Mouse (Mus musculus) neural tube, embryonic 14.5 days (tissue): ENCODE data around the gene Nudt3. TPM values are rescaled to one million over a fixed set of nuclear protein-coding genes. Genes with fewer than 3 reads are reported as not detected.

Experiments
- ATAC-seq: fragments of 200-750 bp; cut with Nextera tagmentation; 2 replicates; pipeline ENCODE4 v1.8.0; 2017; ENCODE audit warnings: low read depth, mild to moderate bottlenecking, moderate TSS enrichment, moderate library complexity
- H3K27ac ChIP-seq: fragments of 300-500 bp; sonication (generic); 2 replicates; pipeline ENCODE4 v1.5.1; 2014; ENCODE audit warnings: low read depth, mild to moderate bottlenecking, control low read depth, low read length, moderate library complexity, mixed read lengths
- H3K27me3 ChIP-seq: fragments of 300-500 bp; sonication (generic); 2 replicates; pipeline ENCODE4 v1.6.1; 2014; ENCODE audit warnings: low read length; ENCODE audit not compliant: control insufficient read depth, insufficient read depth
- H3K36me3 ChIP-seq: fragments of 300-500 bp; sonication (generic); 2 replicates; pipeline ENCODE4 v1.6.1; 2014; ENCODE audit warnings: low read length, mixed read lengths; ENCODE audit not compliant: control insufficient read depth, insufficient read depth
- H3K4me1 ChIP-seq: fragments of 300-500 bp; sonication (generic); 2 replicates; pipeline ENCODE4 v1.6.1; 2014; ENCODE audit warnings: low read length; ENCODE audit not compliant: control insufficient read depth, insufficient read depth
- H3K4me2 ChIP-seq: fragments of 300-500 bp; sonication (generic); 2 replicates; pipeline ENCODE4 v1.6.1; 2014; ENCODE audit warnings: mild to moderate bottlenecking, low read depth, low read length, control low read depth
- H3K4me3 ChIP-seq: fragments of 300-500 bp; sonication (generic); 2 replicates; pipeline ENCODE4 v1.5.1; 2014; ENCODE audit warnings: low read depth, low read length, control low read depth, mixed read lengths
- H3K9ac ChIP-seq: fragments of 300-500 bp; sonication (generic); replicated peaks from 2 replicates; pipeline ENCODE4 v1.6.1; 2014; ENCODE audit warnings: low read depth, mild to moderate bottlenecking, control low read depth, low read length, mixed read lengths
- H3K9me3 ChIP-seq: fragments of 300-500 bp; sonication (generic); 2 replicates; pipeline ENCODE4 v1.6.1; 2016; ENCODE audit warnings: low read length; ENCODE audit not compliant: control insufficient read depth
- WGBS: fragments of 180-500 bp; shearing (Covaris S2); extraction: QIAGEN DNeasy Blood & Tissue Kit; methylation state at CpG from one replicate; pipeline ENCODE4 v1.1.7; 2014; 5-methylcytosine and 5-hydroxymethylcytosine counted together
- polyA plus RNA-seq: library from polyadenylated mRNA; unstranded; fragments of >200 nt; fragmentation: Nextera tagmentation; extraction: Ambion mirVana; gene quantifications from 2 replicates; pipeline ENCODE4 v1.2.1, GENCODE M21; 2014

Nudt3 gene
- polyA plus RNA-seq, 1 experiment from 2014 or later = 125 TPM

DNA sequence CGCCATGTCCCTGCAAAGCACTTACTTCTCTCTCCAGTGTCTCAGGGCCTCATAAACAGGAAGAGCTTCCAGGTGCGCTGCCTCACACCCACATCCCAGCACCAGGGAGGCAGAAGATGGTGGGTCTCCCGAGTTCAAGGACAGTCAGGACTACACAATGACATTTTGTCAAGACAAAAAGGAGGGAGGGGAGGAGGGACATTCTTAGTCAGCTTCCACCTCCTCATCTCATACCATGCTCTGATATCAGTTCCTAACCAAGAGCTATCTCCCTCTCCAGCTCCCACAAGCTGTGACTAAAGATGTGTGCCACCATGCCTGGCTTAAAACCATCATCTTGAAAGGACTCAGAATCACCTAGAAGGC is 11.8 kb downstream of the Nudt3 start:
- no peak overlapping the region for H3K4me2 ChIP-seq
- 60% methylated on average over 3 of the region's 3 CpGs for WGBS
- H3K27me3 ChIP-seq = no peaks in the 10 kb centered on the region
- peaks cover 15% of the 10 kb centered on the region for H3K4me1 ChIP-seq
- H3K36me3 ChIP-seq = 0 out of 2 replicates have a peak, but pooled peaks cover 4% of the 10 kb centered on the region
- no peak overlapping the region for H3K9ac ChIP-seq
- no peak overlapping the region for H3K27ac ChIP-seq
- ATAC-seq = no peak
- no peak overlapping the region for H3K4me3 ChIP-seq
- no peaks in the 10 kb centered on the region for H3K9me3 ChIP-seq

DNA sequence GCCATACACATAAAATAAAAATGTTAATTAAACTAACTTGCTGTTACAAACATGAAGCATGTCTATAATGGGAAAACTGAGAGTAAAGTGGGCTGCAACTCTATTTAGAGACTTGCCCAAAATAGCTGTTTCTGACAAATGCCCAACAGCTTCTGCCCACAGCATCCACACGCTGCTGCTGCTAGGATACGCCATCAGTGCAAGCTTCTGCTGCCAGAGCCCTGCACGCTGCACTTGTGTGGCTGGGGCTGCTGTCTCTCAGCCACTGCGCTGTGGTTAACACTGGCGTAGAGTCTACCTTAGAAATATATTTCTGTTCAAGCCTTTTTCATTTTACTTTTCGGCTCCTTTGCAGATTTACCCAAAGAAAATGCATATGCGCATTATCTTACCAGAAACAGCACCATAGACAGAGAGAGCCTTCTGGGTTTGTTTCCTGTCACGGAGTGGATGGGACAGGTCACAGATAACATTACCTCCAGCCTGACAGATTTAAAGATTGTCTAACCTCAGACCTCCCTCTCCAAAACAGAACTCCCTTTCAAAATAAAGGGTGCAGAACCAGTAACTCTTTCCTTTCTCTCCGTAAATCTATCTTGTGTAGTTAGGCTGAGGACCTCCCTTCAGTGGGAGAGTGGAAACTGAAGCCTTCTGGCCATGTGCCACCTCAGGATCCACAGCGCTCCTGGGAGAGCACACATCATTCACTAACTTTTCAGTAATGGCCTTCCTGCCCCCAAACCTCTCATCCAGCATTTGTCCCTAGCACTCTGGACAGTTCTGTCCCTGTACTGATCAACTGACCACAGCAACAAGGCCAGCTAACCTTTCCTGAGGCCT is 12.4 kb downstream of the Nudt3 start:
- no peaks in the 10 kb centered on the region for H3K27me3 ChIP-seq
- H3K4me2 ChIP-seq = no peak overlapping the region
- no peak overlapping the region for H3K4me3 ChIP-seq
- no peak overlapping the region for H3K9ac ChIP-seq
- no peaks in the 10 kb centered on the region for H3K9me3 ChIP-seq
- 75% methylated on average over 10 of the region's 10 CpGs for WGBS
- H3K36me3 ChIP-seq = 0 out of 2 replicates have a peak, but pooled peaks cover 4% of the 10 kb centered on the region
- ATAC-seq = no peak
- H3K27ac ChIP-seq = no peak overlapping the region
- peaks cover 15% of the 10 kb centered on the region for H3K4me1 ChIP-seq

DNA sequence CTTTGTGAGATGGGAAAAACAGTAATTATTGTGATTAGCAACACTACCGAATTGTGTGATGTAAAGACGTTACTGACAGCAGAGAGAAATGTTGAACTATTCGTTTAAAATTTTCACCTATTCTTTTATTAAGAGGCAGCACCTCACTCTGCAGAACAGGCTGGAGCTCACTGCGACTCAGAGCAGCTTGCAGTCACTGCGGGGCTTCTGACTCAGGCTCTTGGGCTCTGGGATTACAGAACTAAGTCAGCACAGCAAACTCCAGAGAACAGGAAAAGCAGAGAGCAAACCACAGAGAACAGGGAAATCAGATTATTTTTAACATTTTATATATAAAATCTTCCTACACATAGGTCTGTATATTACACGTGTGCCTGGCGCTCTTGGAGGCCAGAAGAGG is 13.7 kb downstream of the Nudt3 start:
- Histone ChIP-seq H3K9ac (no peak overlapping the region), H3K27me3 (no peaks in the 10 kb centered on the region), H3K4me3 (no peak overlapping the region), H3K27ac (no peak overlapping the region), H3K9me3 (no peaks in the 10 kb centered on the region), H3K36me3 (0 out of 2 replicates have a peak, but pooled peaks cover 4% of the 10 kb centered on the region), H3K4me2 (no peak overlapping the region), H3K4me1 (peaks cover 15% of the 10 kb centered on the region)
- WGBS = 84% methylated on average over 7 of the region's 7 CpGs
- ATAC-seq = no peak

DNA sequence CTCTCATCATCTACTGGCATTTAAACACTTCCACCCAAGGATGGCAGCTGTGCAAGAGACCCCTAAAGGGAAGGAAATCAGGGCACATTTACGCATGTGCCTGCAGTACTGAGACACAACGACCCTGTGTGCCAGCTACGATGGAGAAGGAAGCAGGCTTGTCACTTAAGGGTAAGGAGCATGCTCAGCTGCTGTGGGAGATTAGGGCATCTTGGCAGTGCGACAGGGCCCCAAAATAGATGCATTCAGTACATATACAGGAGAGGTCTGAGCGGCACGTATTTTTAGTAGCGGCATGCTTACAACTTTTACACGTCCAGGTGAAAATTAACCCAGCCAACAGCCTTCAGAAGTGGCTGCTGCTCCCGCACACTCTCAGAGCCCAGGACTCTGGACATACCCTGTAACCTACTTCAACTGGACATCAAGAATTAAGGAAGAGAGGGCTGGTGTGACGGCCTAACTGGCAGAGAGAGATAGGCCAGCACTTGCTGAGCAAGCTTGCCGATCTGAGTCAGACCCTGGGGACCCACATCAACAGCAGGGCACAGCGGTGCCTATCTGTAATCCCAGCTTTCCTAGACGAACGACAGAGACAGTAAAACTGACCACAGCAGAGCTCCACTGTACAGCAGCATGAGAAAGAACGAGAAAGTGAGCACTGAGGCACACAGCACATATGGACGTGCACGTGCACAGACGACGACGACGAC is 19.6 kb downstream of the Nudt3 start:
- 0 out of 2 replicates have a peak, but pooled peaks cover 4% of the 10 kb centered on the region for H3K36me3 ChIP-seq
- ATAC-seq = no peak
- H3K4me1 ChIP-seq = peaks cover 36% of the 10 kb centered on the region
- no peak overlapping the region for H3K9ac ChIP-seq
- no peaks in the 10 kb centered on the region for H3K27me3 ChIP-seq
- 61% methylated on average over 21 of the region's 21 CpGs for WGBS
- H3K9me3 ChIP-seq = no peaks in the 10 kb centered on the region
- no peak overlapping the region for H3K4me3 ChIP-seq
- H3K27ac ChIP-seq = no peak overlapping the region
- H3K4me2 ChIP-seq = no peak overlapping the region

DNA sequence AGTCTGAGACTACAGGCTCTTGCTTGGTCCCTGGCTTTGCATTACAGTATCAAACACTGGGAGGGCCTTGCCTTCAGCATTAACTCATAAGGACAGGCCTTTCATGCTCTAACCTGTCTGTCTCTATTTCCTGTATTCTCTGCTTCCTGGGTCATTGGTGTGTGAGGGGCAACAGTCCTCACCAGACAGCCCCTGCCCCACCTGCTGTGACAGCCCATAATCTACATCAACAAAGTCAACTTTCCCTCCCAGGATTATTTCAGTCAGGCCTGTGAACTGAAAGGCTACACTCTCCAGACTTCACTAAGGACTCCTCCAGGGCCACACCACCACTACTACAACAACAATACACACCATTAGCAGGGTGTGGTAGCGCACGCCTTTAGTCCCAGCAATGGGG is 20.3 kb downstream of the Nudt3 start:
- Histone ChIP-seq H3K27ac (no peak overlapping the region), H3K36me3 (0 out of 2 replicates have a peak, but pooled peaks cover under 1% of the 10 kb centered on the region)
- 77% methylated on average over 2 of the region's 2 CpGs for WGBS

DNA sequence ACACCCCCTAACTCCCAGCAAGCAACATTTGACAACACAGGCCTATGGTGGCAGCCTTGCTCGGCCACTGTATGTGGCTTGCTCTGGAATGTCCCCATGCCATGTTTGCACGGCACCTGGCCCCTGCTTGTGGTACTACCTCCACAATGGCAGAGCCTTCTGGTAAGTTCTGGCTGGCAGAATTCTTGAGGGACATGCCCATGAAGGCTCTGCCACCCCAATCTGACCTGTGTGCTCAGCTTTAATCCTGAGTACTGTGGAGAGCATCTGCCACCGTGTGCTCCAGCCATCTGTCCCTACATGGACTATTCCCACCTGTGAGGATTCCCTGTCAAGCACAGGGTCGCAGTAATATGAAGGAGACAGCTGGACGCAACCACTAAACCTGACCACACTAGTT is 22.4 kb downstream of the Nudt3 start:
- H3K4me3 ChIP-seq = no peak overlapping the region
- H3K4me2 ChIP-seq = no peak overlapping the region
- H3K27me3 ChIP-seq = no peaks in the 10 kb centered on the region
- peaks cover 2% of the 10 kb centered on the region; the same call in 1 of the 2 replicates for H3K36me3 ChIP-seq
- no peak for ATAC-seq
- no peaks in the 10 kb centered on the region for H3K9me3 ChIP-seq
- no peak overlapping the region for H3K27ac ChIP-seq
- H3K4me1 ChIP-seq = peaks cover 36% of the 10 kb centered on the region
- no peak overlapping the region for H3K9ac ChIP-seq
- 65% methylated on average over 5 of the region's 5 CpGs for WGBS

More for the DNA sequence above, 20.3 kb downstream of the Nudt3 start:
- Histone ChIP-seq H3K4me2 (no peak overlapping the region), H3K9me3 (no peaks in the 10 kb centered on the region), H3K9ac (no peak overlapping the region), H3K4me3 (no peak overlapping the region), H3K4me1 (peaks cover 36% of the 10 kb centered on the region), H3K27me3 (no peaks in the 10 kb centered on the region)
- ATAC-seq = no peak

DNA sequence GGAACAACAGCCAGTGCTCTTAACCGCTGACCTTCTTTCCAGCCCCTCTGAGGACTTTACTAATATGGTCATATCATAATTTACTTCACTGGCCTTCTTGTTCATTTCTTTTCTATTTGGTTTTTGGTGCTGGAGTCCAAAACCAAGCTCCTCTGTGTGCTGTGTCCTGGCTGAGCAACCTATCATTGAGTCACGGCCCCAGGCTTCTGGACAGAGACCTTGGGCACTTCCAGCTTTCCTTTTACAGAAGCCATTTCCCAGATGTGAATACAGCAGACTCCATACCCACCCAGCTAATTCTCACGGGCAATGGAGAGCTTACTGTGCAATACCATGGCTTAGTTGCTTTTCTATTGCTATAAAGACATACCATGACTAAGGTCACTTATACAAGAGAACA is 23.0 kb downstream of the Nudt3 start:
- Histone ChIP-seq H3K4me2 (no peak overlapping the region), H3K9me3 (no peaks in the 10 kb centered on the region), H3K4me1 (peaks cover 36% of the 10 kb centered on the region), H3K4me3 (no peak overlapping the region), H3K27me3 (no peaks in the 10 kb centered on the region), H3K27ac (no peak overlapping the region), H3K36me3 (peaks cover 7% of the 10 kb centered on the region), H3K9ac (no peak overlapping the region)
- WGBS = 83% methylated on average over 3 of the region's 3 CpGs
- ATAC-seq = no peak

DNA sequence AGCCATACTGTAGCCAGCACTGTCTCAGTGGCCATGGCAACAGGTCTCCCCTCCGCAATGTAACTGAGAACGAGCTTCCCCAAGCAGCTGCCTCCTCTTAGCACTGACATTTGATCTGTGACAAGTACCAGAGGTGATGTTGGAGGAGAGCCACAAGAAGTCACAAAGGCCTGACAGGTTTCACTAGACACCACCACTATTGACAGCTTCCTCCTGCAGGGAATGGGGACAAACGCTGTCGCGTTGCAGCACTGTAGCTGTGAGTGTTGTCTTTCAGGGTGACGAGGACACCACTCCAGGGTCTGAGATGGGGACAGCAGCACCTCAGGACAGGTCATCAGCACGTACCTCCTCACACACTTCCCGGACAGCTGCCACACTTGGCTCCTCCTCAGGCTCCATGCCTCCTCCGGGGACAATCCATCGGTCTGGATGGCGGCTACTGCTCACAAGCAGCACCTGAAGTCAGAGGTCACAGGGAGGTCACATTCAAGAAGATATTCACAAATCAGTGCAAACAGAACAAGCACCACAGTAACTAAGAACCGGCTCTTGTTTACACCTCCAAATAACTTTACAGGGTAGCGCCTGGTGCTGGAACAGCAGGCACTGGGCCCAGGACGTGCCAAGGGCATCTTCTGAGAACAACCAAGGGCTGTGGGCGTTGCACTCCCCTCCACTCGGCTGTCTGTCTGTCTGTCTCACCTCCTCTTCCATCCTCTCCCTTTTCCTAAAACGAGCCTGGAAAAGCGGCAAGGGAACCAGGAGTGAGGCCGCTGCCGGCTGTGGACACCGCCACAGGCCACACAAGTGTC is 26.7 kb downstream of the Nudt3 start:
- H3K9ac ChIP-seq = no peak overlapping the region
- H3K27ac ChIP-seq = no peak overlapping the region
- H3K9me3 ChIP-seq = no peaks in the 10 kb centered on the region
- H3K4me2 ChIP-seq = no peak overlapping the region
- no peak overlapping the region for H3K4me3 ChIP-seq
- H3K36me3 ChIP-seq = peaks cover 27% of the 10 kb centered on the region
- no peaks in the 10 kb centered on the region for H3K27me3 ChIP-seq
- WGBS = 84% methylated on average over 21 of the region's 21 CpGs
- peaks cover 11% of the 10 kb centered on the region; the same call in 1 of the 2 replicates for H3K4me1 ChIP-seq
- ATAC-seq = no peak
